16 mouse cellular contexts compared by ENCODE assay signal in genomic region chr15:92973651-92974229, GRCm38 (mm10).
DNase-seq lines count a peak whose midpoint lies in the region; ATAC-seq and TF ChIP-seq lines count a peak whose summit lies in the region.
"Had no signal": no experiment of that assay in that cellular context is flagged by ENCODE, and none has a peak within 500 bp of the region (broad histone marks: within the 10 kb centered on the region; RNA-seq: fewer than 3 reads in every experiment).

No protein-coding gene starts in this region.

- H3K4me1 ChIP-seq in forebrain, embryonic 16.5 days (replicated peaks; ENCODE audit: control insufficient read depth, insufficient read depth, low read length): no peaks in the 10 kb centered on the region; the same call in 1 of the 2 replicates
- no peaks in the 10 kb centered on the region for H3K4me1 ChIP-seq in forebrain, embryonic 11.5 days (replicated peaks; ENCODE audit: control insufficient read depth, insufficient read depth, low read length)
- no peaks in the 10 kb centered on the region for H3K4me1 ChIP-seq in stomach, embryonic 14.5 days (ENCODE audit: control insufficient read depth, insufficient read depth, low read length)
- H3K4me1 ChIP-seq in stomach, postnatal 0 days (replicated peaks; ENCODE audit: control insufficient read depth, insufficient read depth): no peaks in the 10 kb centered on the region
- H3K4me1 ChIP-seq in neural tube, embryonic 14.5 days (ENCODE audit: control insufficient read depth, insufficient read depth, low read length): peaks cover 4% of the 10 kb centered on the region; the same call in 1 of the 2 replicates
- H3K4me1 ChIP-seq: embryonic facial prominence, embryonic 13.5 days; forebrain, embryonic 12.5 days; kidney, embryonic 15.5 days had no signal

- no peak overlapping the region for H3K4me2 ChIP-seq in forebrain, embryonic 16.5 days (ENCODE audit: low read length)
- no peak overlapping the region for H3K4me2 ChIP-seq in forebrain, embryonic 11.5 days (ENCODE audit: low read depth, low read length, severe bottlenecking)
- no peak overlapping the region for H3K4me2 ChIP-seq in stomach, embryonic 14.5 days (replicated peaks; ENCODE audit: low read depth, low read length)
- H3K4me2 ChIP-seq in stomach, postnatal 0 days (replicated peaks; ENCODE audit: low read depth): no peak overlapping the region
- no peak overlapping the region for H3K4me2 ChIP-seq in neural tube, embryonic 14.5 days (ENCODE audit: low read depth, low read length)
- H3K4me2 ChIP-seq: embryonic facial prominence, embryonic 13.5 days; forebrain, embryonic 12.5 days; kidney, embryonic 15.5 days; liver, embryonic 11.5 days had no signal

- no peak for TF ChIP-seq CTCF in left cerebral cortex, adult 2 months (IDR thresholded peaks at IDR 0.05)
- TF ChIP-seq CTCF in stomach, postnatal 0 days (IDR thresholded peaks at IDR 0.05; ENCODE audit: low read depth): no peak

- no peak overlapping the region for H3K4me3 ChIP-seq in forebrain, embryonic 16.5 days (replicated peaks; ENCODE audit: low read length)
- no peak overlapping the region for H3K4me3 ChIP-seq in forebrain, embryonic 11.5 days (ENCODE audit: low read depth, low read length)
- no peak overlapping the region for H3K4me3 ChIP-seq in left cerebral cortex, adult 2 months
- no peak overlapping the region for H3K4me3 ChIP-seq in stomach, embryonic 14.5 days (ENCODE audit: low read depth, low read length)
- no peak overlapping the region for H3K4me3 ChIP-seq in stomach, postnatal 0 days (ENCODE audit: low read depth, low read length)
- no peak overlapping the region for H3K4me3 ChIP-seq in neural tube, embryonic 14.5 days (ENCODE audit: low read depth, low read length)
- H3K4me3 ChIP-seq: embryonic facial prominence, embryonic 13.5 days; forebrain, embryonic 12.5 days; kidney, embryonic 15.5 days; myocyte had no signal

- H3K9me3 ChIP-seq in forebrain, embryonic 16.5 days (ENCODE audit: control insufficient read depth, low read length): no peaks in the 10 kb centered on the region
- H3K9me3 ChIP-seq in forebrain, embryonic 11.5 days (ENCODE audit: control insufficient read depth, low read length): no peaks in the 10 kb centered on the region
- no peaks in the 10 kb centered on the region for H3K9me3 ChIP-seq in stomach, embryonic 14.5 days (ENCODE audit: control insufficient read depth, low read depth, low read length)
- H3K9me3 ChIP-seq in stomach, postnatal 0 days (ENCODE audit: control insufficient read depth, low read length): no peaks in the 10 kb centered on the region
- H3K9me3 ChIP-seq in neural tube, embryonic 14.5 days (ENCODE audit: control insufficient read depth, low read length): no peaks in the 10 kb centered on the region
- H3K9me3 ChIP-seq: embryonic facial prominence, embryonic 13.5 days; forebrain, embryonic 12.5 days; kidney, embryonic 15.5 days had no signal

- 73% methylated on average over 9 of the region's 9 CpGs for WGBS in forebrain, embryonic 16.5 days
- WGBS in forebrain, embryonic 11.5 days: 88% methylated on average over 9 of the region's 9 CpGs
- WGBS in stomach, embryonic 14.5 days: 37% methylated on average over 9 of the region's 9 CpGs
- 35% methylated on average over 9 of the region's 9 CpGs for WGBS in stomach, postnatal 0 days
- 61% methylated on average over 9 of the region's 9 CpGs for WGBS in neural tube, embryonic 14.5 days

- intact Hi-C loops in left cerebral cortex, postnatal 4 days (cut with DNase I): no loop called here
- intact Hi-C loops in left cerebral cortex, adult 2 months (cut with DNase I): no loop called here

- no peak overlapping the region for H3K9ac ChIP-seq in forebrain, embryonic 16.5 days (replicated peaks; ENCODE audit: low read depth, low read length)
- H3K9ac ChIP-seq in forebrain, embryonic 11.5 days (ENCODE audit: low read length): no peak overlapping the region
- H3K9ac ChIP-seq in stomach, embryonic 14.5 days (replicated peaks; ENCODE audit: low read depth, low read length): no peak overlapping the region
- H3K9ac ChIP-seq in stomach, postnatal 0 days (ENCODE audit: low read length): no peak overlapping the region
- H3K9ac ChIP-seq in neural tube, embryonic 14.5 days (replicated peaks; ENCODE audit: low read depth, low read length): no peak overlapping the region
- H3K9ac ChIP-seq: embryonic facial prominence, embryonic 13.5 days; forebrain, embryonic 12.5 days; kidney, embryonic 15.5 days had no signal

- DNase-seq in forebrain, embryonic 11.5 days (ENCODE audit: low spot score): no peak
- DNase-seq in left cerebral cortex, postnatal 4 days: peak; percentile 39
- no peak for DNase-seq in left cerebral cortex, adult 2 months (ENCODE audit: extremely low spot score in 1 of 2, low spot score in 2 of 2)
- no peak for DNase-seq in stomach, postnatal 0 days (ENCODE audit: low spot score)
- DNase-seq in spleen, postnatal 36 days (ENCODE audit: low spot score in 2 of 2): no peak
- DNase-seq: cerebellum, adult 11-12 months; heart, adult 18-20 months; thymus, adult 18-20 months had no signal

- no peaks in the 10 kb centered on the region for H3K27me3 ChIP-seq in forebrain, embryonic 16.5 days (replicated peaks; ENCODE audit: control insufficient read depth, insufficient read depth, low read length)
- H3K27me3 ChIP-seq in forebrain, embryonic 11.5 days (ENCODE audit: control insufficient read depth, insufficient read depth, low read length): no peaks in the 10 kb centered on the region
- no peaks in the 10 kb centered on the region for H3K27me3 ChIP-seq in stomach, embryonic 14.5 days (ENCODE audit: control insufficient read depth, insufficient read depth, low read length)
- H3K27me3 ChIP-seq in stomach, postnatal 0 days (ENCODE audit: control insufficient read depth, insufficient read depth, low read length): no peaks in the 10 kb centered on the region
- no peaks in the 10 kb centered on the region for H3K27me3 ChIP-seq in neural tube, embryonic 14.5 days (ENCODE audit: control insufficient read depth, insufficient read depth, low read length)
- H3K27me3 ChIP-seq: embryonic facial prominence, embryonic 13.5 days; forebrain, embryonic 12.5 days; kidney, embryonic 15.5 days had no signal

- H3K36me3 ChIP-seq in forebrain, embryonic 16.5 days (ENCODE audit: control insufficient read depth, insufficient read depth): no peaks in the 10 kb centered on the region
- no peaks in the 10 kb centered on the region for H3K36me3 ChIP-seq in forebrain, embryonic 11.5 days (ENCODE audit: control insufficient read depth, insufficient read depth, low read length)
- no peaks in the 10 kb centered on the region for H3K36me3 ChIP-seq in stomach, embryonic 14.5 days (ENCODE audit: control insufficient read depth, insufficient read depth, low read length)
- H3K36me3 ChIP-seq in stomach, postnatal 0 days (ENCODE audit: control insufficient read depth, insufficient read depth, low read length): no peaks in the 10 kb centered on the region
- H3K36me3 ChIP-seq in neural tube, embryonic 14.5 days (ENCODE audit: control insufficient read depth, insufficient read depth, low read length): no peaks in the 10 kb centered on the region
- H3K36me3 ChIP-seq: embryonic facial prominence, embryonic 13.5 days; forebrain, embryonic 12.5 days; kidney, embryonic 15.5 days had no signal

- no peak for ATAC-seq in forebrain, embryonic 16.5 days
- ATAC-seq in forebrain, embryonic 11.5 days (replicated peaks; ENCODE audit: low FRiP score): no peak
- peak; percentile 63; the same call in 1 of the 2 replicates for ATAC-seq in stomach, embryonic 14.5 days (ENCODE audit: insufficient number of reproducible peaks, insufficient read depth, low FRiP score, low read depth)
- ATAC-seq in stomach, postnatal 0 days (ENCODE audit: low FRiP score, low TSS enrichment): no peak
- ATAC-seq in neural tube, embryonic 14.5 days (ENCODE audit: low read depth): peak; percentile 41; the same call in 1 of the 2 replicates

- TF ChIP-seq EP300 in stomach, postnatal 0 days (optimal IDR thresholded peaks at IDR 0.05): no peak

- peak overlapping the region; percentile 33; the same call in 1 of the 2 replicates for H3K27ac ChIP-seq in forebrain, embryonic 16.5 days (ENCODE audit: low read length)
- H3K27ac ChIP-seq in forebrain, embryonic 11.5 days (ENCODE audit: low read depth, low read length): no peak overlapping the region
- no peak overlapping the region for H3K27ac ChIP-seq in left cerebral cortex, adult 2 months
- no peak overlapping the region for H3K27ac ChIP-seq in stomach, embryonic 14.5 days (ENCODE audit: low read length)
- no peak overlapping the region for H3K27ac ChIP-seq in stomach, postnatal 0 days (replicated peaks)
- no peak overlapping the region for H3K27ac ChIP-seq in neural tube, embryonic 14.5 days (ENCODE audit: low read depth, low read length)
- H3K27ac ChIP-seq: embryonic facial prominence, embryonic 13.5 days; forebrain, embryonic 12.5 days; kidney, embryonic 15.5 days had no signal

Comparison
In these comparisons a context has a peak if more than half of its experiments do, and no peak if none do; other contexts are left out.
1. ATAC-seq: peak in stomach, embryonic 14.5 days (single experiment) and neural tube, embryonic 14.5 days (single experiment); none in forebrain, embryonic 16.5 days (single experiment), forebrain, embryonic 11.5 days (single experiment) and stomach, postnatal 0 days (single experiment).